Mouse (Mus musculus) mouse embryonic stem cell (cell line): ENCODE measurements around the gene Ccdc177.

Source experiments
- in situ Hi-C, 2 experiments: fragments of 300-500 bp; cut with MboI; formaldehyde crosslinking; loops; 1 replicate in 1 of 2; 3 replicates in 1 of 2; pipeline ENCODE4 v1.14.3; 2019 to 2020; ENCODE audit warnings: low sequenced_read_pairs in 2 of 2, low pct_unique_long_range_greater_than_20kb in 1 of 2, mixed read lengths in 1 of 2; ENCODE audit not compliant: unreplicated experiment in 1 of 2

Gene Ccdc177

GRCm38 (mm10) chr12:80787604-80788003 lies 27.1 kb upstream of the Ccdc177 start:
- in situ Hi-C loops = no loop called here

GRCm38 (mm10) chr12:80786591-80786990 lies 26.1 kb upstream of the Ccdc177 start:
- in situ Hi-C loops = no loop called here

GRCm38 (mm10) chr12:80785597-80785996 lies 25.1 kb upstream of the Ccdc177 start:
- in situ Hi-C loops = no loop called here

GRCm38 (mm10) chr12:80785005-80785404 lies 24.5 kb upstream of the Ccdc177 start:
- in situ Hi-C loops = no loop called here

GRCm38 (mm10) chr12:80783889-80784288 lies 23.4 kb upstream of the Ccdc177 start:
- in situ Hi-C loops = no loop called here

GRCm38 (mm10) chr12:80782892-80783291 lies 22.4 kb upstream of the Ccdc177 start:
- in situ Hi-C loops = no loop called here

- in situ Hi-C loops = no loop called here
Measured at GRCm38 (mm10) chr12:80782190-80782589, 21.7 kb upstream of the Ccdc177 start.

- in situ Hi-C loops = no loop called here
Measured at GRCm38 (mm10) chr12:80779760-80780159, 19.3 kb upstream of the Ccdc177 start.

GRCm38 (mm10) chr12:80778188-80778936 lies 17.9 kb upstream of the Ccdc177 start:
- in situ Hi-C loops = no loop called here

- in situ Hi-C loops = no loop called here
Measured at GRCm38 (mm10) chr12:80776046-80776634, 15.7 kb upstream of the Ccdc177 start.

- in situ Hi-C loops = no loop called here
Measured at GRCm38 (mm10) chr12:80774786-80775185, 14.3 kb upstream of the Ccdc177 start.

GRCm38 (mm10) chr12:80769697-80770096 lies 9.2 kb upstream of the Ccdc177 start:
- in situ Hi-C loops = loop anchor here (5.0 kb wide), 2 partner anchors 123 to 128 kb away; no protein-coding TSS in a partner anchor

GRCm38 (mm10) chr12:80764116-80764515 lies 3.6 kb upstream of the Ccdc177 start:
- in situ Hi-C loops = no loop called here

GRCm38 (mm10) chr12:80762982-80763381 lies 2.5 kb upstream of the Ccdc177 start:
- in situ Hi-C loops = no loop called here

GRCm38 (mm10) chr12:80759713-80760395 lies 633 bp downstream of the Ccdc177 start:
- in situ Hi-C loops = no loop called here

- in situ Hi-C loops = no loop called here
Measured at GRCm38 (mm10) chr12:80759387-80759712, 1.1 kb downstream of the Ccdc177 start.

- in situ Hi-C loops = no loop called here
Measured at GRCm38 (mm10) chr12:80758559-80759386, 1.7 kb downstream of the Ccdc177 start.

GRCm38 (mm10) chr12:80757751-80758558 lies 2.5 kb downstream of the Ccdc177 start:
- in situ Hi-C loops = no loop called here
